Mouse (Mus musculus) heart, embryonic 16.5 days (tissue): ENCODE data around the gene Olfr153. TPM values are rescaled to one million over a fixed set of nuclear protein-coding genes. Genes with fewer than 3 reads are reported as not detected.
"Not testable (repeated sequence)": the region's sequence is repeated elsewhere in the genome, so short reads cannot be mapped to it uniquely, and the experiment has no call there.

Experiments used
- ATAC-seq: fragments of 200-750 bp; cut with Nextera tagmentation; replicated peaks from 2 replicates; pipeline ENCODE4 v1.8.0; 2017; ENCODE audit warnings: moderate number of reproducible peaks; ENCODE audit not compliant: insufficient read depth, low FRiP score; ENCODE audit errors: extremely low read depth
- H3K27ac ChIP-seq: fragments of 300-500 bp; sonication (generic); 2 replicates; pipeline ENCODE4 v1.5.1; 2014; ENCODE audit warnings: mild to moderate bottlenecking, low read length, control low read depth, moderate library complexity
- H3K27me3 ChIP-seq: fragments of 300-500 bp; sonication (generic); 2 replicates; pipeline ENCODE4 v1.6.1; 2014; ENCODE audit warnings: low read length, mixed read lengths; ENCODE audit not compliant: control insufficient read depth, insufficient read depth
- H3K36me3 ChIP-seq: fragments of 300-500 bp; sonication (generic); 2 replicates; pipeline ENCODE4 v1.6.1; 2014; ENCODE audit not compliant: control insufficient read depth, insufficient read depth
- H3K4me1 ChIP-seq: fragments of 300-500 bp; sonication (generic); 2 replicates; pipeline ENCODE4 v1.6.1; 2014; ENCODE audit warnings: low read length, mixed read lengths; ENCODE audit not compliant: control insufficient read depth, insufficient read depth
- H3K4me2 ChIP-seq: fragments of 300-500 bp; sonication (generic); 2 replicates; pipeline ENCODE4 v1.6.1; 2014; ENCODE audit warnings: low read depth, mild to moderate bottlenecking, control low read depth, low read length
- H3K4me3 ChIP-seq: fragments of 300-500 bp; sonication (generic); 2 replicates; pipeline ENCODE4 v1.5.1; 2014; ENCODE audit warnings: mild to moderate bottlenecking, control low read depth, low read length
- H3K9ac ChIP-seq: fragments of 300-500 bp; sonication (generic); 2 replicates; pipeline ENCODE4 v1.6.1; 2014; ENCODE audit warnings: low read length, control low read depth
- H3K9me3 ChIP-seq: fragments of 300-500 bp; sonication (generic); replicated peaks from 2 replicates; pipeline ENCODE4 v1.6.1; 2016; ENCODE audit warnings: low read length; ENCODE audit not compliant: control insufficient read depth
- WGBS: fragments of 180-500 bp; shearing (Covaris S2); extraction: QIAGEN DNeasy Blood & Tissue Kit; methylation state at CpG from one replicate; pipeline ENCODE4 v1.1.7; 2014; 5-methylcytosine and 5-hydroxymethylcytosine counted together
- polyA plus RNA-seq: library from polyadenylated mRNA; unstranded; fragments of >200 nt; fragmentation: Nextera tagmentation; extraction: Ambion mirVana; gene quantifications from 2 replicates; pipeline ENCODE4 v1.2.1, GENCODE M21; 2015

Olfr153 gene
- polyA plus RNA-seq, 1 experiment from 2014 or later, result not detected

DNA sequence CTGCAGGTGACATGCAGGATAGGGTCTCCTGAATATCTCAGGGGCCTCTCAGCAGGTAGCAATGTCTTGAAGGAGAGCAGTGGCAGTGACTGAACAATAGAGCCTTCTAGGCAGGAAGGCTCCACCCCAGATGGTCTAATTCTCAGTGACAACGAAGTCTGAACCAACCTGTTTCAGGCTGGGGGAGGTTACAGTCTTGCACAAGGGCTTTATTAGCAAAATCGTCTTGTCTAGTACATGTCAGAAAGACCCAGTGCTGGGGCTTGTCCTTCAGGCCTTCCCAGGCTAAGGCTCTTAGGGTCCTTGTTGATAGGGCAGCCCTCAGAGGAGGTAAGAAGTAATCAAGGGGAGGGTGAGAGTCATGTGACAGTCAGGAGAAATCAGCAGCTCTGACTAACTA lies 3.2 kb downstream of the Olfr153 start:
- Histone ChIP-seq H3K36me3 (no peaks in the 10 kb centered on the region), H3K27ac (no peak overlapping the region), H3K4me2 (no peak overlapping the region), H3K27me3 (no peaks in the 10 kb centered on the region), H3K4me3 (no peak overlapping the region), H3K9me3 (no peaks in the 10 kb centered on the region), H3K9ac (no peak overlapping the region), H3K4me1 (no peaks in the 10 kb centered on the region)
- no peak for ATAC-seq
- WGBS, result 58% methylated on average over 2 of the region's 2 CpGs

DNA sequence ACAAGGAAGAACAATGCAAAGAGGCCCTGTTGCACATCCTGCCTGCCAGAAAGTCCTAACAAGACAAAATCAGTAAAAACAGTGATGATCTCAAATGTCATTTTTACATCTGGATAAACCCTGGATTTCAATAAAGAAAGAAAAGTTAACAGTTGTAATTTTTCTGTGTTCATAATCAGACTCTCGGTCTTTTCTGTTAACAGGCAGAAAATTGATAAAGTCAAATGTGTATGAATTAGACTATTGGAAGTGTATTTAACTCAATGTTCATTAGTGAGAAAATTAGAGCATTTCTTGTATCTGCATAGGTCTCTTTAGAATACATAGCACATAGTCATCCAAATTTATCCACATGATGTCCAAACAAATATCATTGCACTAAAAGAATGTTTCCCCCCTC lies 13.8 kb downstream of the Olfr153 start, which contains the start of gene Olfr1128:
Olfr1128 (minus strand) TSS at position 101 of the 400 bp plus-strand sequence.
- Histone ChIP-seq H3K27me3 (no peaks in the 10 kb centered on the region), H3K4me3 (no peak within 1 kb of the TSS), H3K9me3 (no peaks in the 10 kb centered on the region), H3K9ac (no peak within 1 kb of the TSS), H3K36me3 (no peaks in the 10 kb centered on the region), H3K4me1 (no peaks in the 10 kb centered on the region), H3K4me2 (no peak within 1 kb of the TSS), H3K27ac (no peak within 1 kb of the TSS)
- ATAC-seq, result no peak
- 84% methylated on average over 1 of the region's 1 CpGs for WGBS

DNA sequence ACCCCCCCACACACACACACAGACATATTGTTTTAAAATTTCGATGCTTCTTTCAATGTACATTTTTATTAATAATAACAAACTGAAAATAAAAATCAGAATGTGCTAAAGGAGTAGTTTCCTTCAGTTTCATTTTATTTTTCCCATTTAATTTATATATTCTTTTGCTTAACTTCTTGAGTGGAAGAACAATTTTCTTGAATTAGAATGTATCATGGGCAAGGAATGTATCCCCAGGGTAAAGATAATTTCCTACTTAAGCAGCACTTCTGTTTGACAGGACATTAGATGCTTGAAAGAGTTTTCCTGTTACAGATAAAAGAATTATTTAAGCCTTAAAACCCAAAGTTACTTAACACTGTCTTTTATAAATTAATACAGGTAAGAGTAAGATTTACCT lies 42.0 kb downstream of the Olfr153 start, which contains the start of gene Olfr1129:
Olfr1129 (plus strand) TSS at position 301 of the 400 bp plus-strand sequence.
- not testable (repeated sequence) for H3K27me3 ChIP-seq, H3K4me1 ChIP-seq, ATAC-seq, H3K4me2 ChIP-seq, H3K4me3 ChIP-seq, H3K9me3 ChIP-seq, H3K27ac ChIP-seq, H3K9ac ChIP-seq, H3K36me3 ChIP-seq
- 51% methylated on average over 1 of the region's 1 CpGs for WGBS

Other genes with a start within 250 kb of the Olfr153 start
- gene Olfr1118, start 224.2 kb upstream of the Olfr153 start, polyA plus RNA-seq, result not detected in 2 replicates
- gene Olfr1120, start 177.0 kb upstream of the Olfr153 start, polyA plus RNA-seq, result not detected in 2 replicates
- not detected in 2 replicates for gene Olfr1121, start 161.9 kb upstream of the Olfr153 start, polyA plus RNA-seq
- gene Olfr1122, start 145.9 kb upstream of the Olfr153 start, polyA plus RNA-seq, result not detected in 2 replicates
- not detected in 2 replicates for gene Olfr1123, start 115.2 kb upstream of the Olfr153 start, polyA plus RNA-seq
- gene Olfr1124, start 101.5 kb upstream of the Olfr153 start, polyA plus RNA-seq, result not detected in 2 replicates
- gene Olfr1126, start 77.8 kb upstream of the Olfr153 start, polyA plus RNA-seq, result not detected in 2 replicates
- gene Pramel7, start 34.7 kb upstream of the Olfr153 start, polyA plus RNA-seq, result not detected in 2 replicates
- gene Pramel6, start 25.2 kb upstream of the Olfr153 start, polyA plus RNA-seq, result not detected in 2 replicates
- gene Olfr1128, start 13.7 kb downstream of the Olfr153 start, polyA plus RNA-seq, result not detected in 2 replicates
- gene Olfr1129, start 42.1 kb downstream of the Olfr153 start, polyA plus RNA-seq, result not detected in 2 replicates
- not detected in 2 replicates for gene Olfr1130, start 74.4 kb downstream of the Olfr153 start, polyA plus RNA-seq
- not detected in 2 replicates for gene Olfr1131, start 95.3 kb downstream of the Olfr153 start, polyA plus RNA-seq
- gene Olfr1132, start 105.7 kb downstream of the Olfr153 start, polyA plus RNA-seq, result not detected in 2 replicates
- not detected in 2 replicates for gene Olfr1133, start 115.6 kb downstream of the Olfr153 start, polyA plus RNA-seq
- gene Olfr1134, start 126.7 kb downstream of the Olfr153 start, polyA plus RNA-seq, result not detected in 2 replicates
- not detected in 2 replicates for gene Olfr1135, start 141.9 kb downstream of the Olfr153 start, polyA plus RNA-seq
- not detected in 2 replicates for gene Olfr1136, start 162.2 kb downstream of the Olfr153 start, polyA plus RNA-seq
- gene Olfr1137, start 181.4 kb downstream of the Olfr153 start, polyA plus RNA-seq, result not detected in 2 replicates
- gene Olfr1138, start 208.2 kb downstream of the Olfr153 start, polyA plus RNA-seq, result not detected in 2 replicates
- not detected in 2 replicates for gene Olfr1140, start 212.0 kb downstream of the Olfr153 start, polyA plus RNA-seq
- gene Olfr1141, start 222.2 kb downstream of the Olfr153 start, polyA plus RNA-seq, result not detected in 2 replicates
- not detected in 2 replicates for gene Olfr152, start 247.7 kb downstream of the Olfr153 start, polyA plus RNA-seq